Mouse (Mus musculus): ENCODE results near the gene Gm4952.
"Not testable (repeated sequence)": the region's sequence is repeated elsewhere in the genome, so short reads cannot be mapped to it uniquely, and the experiment has no call there.

The Gm4952 gene

DNA sequence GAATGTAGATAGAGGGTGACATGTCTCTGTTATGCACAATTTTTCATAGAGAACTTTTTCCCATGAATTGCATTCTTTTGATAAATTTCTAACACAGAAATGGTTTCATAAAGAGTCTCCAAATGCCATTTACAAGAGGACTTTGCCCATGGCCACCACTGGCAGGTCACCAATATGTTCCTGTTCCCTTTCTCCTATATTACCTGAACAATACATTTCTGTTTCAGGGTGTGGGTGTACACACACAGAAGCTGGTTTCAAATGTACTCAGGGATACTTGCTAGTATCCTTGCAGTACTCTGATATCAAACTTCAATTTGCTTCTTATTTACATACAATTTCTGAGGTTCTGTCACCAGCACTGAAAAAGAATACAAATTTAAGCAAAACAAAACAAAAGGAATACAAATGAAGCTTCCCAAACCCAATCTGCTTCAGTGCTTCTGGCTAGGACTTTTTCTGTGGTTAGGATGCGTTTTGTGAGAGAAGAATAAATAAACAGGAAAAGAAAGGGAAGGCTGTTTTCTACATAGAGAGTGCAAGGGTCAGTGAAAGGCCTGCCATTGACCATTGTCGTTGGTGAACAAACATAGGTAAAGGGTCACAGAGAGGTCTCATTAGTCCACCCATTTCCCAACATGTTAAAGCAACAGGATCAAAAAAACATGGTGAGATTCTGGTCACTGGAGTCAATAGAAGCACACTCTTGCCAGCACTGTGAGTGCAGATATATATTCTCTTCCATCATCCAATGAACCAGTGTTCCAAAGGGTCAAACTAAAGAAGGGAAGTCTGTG, 1.1 kb downstream of the Gm4952 start:
- no peak for DNase-seq

DNA sequence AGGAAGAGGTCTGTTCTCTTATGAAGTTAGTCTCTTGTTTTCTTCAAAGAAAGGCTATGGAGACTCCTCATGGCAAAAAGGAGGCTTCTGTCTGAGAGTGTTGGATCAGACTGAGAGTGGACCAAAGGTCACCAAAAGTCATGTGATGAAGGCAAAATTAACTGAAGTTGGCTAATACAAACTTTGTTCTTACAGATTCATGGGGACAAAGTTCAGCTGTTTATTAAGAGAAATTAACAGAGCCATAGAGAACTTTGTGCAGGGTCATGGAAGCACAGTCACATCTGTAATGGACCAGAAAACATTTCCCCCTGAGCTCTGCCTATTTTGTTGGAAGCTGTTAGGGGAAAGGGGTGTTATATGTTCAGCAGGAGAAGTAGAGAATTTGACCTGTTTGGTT, 8.6 kb downstream of the Gm4952 start:
- no peak for DNase-seq

DNA sequence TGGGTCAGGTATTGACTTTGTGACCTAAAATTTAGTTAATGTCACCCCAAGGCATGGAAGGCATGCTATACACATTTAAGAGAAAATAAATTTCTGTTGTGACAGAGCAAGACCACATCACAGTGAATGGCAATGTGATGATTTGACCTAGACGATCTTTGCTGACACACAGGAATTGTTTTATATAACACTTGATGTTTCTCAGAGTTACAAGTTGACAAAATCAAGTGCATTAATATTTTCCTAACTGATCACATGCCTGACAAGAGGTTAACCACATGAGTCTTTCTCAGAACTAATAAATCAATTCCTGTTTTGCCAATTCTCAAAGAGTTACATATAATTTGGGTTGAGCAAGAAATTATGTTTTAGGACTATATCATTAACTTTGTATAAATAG, 13.9 kb downstream of the Gm4952 start:
- no peak for DNase-seq

DNA sequence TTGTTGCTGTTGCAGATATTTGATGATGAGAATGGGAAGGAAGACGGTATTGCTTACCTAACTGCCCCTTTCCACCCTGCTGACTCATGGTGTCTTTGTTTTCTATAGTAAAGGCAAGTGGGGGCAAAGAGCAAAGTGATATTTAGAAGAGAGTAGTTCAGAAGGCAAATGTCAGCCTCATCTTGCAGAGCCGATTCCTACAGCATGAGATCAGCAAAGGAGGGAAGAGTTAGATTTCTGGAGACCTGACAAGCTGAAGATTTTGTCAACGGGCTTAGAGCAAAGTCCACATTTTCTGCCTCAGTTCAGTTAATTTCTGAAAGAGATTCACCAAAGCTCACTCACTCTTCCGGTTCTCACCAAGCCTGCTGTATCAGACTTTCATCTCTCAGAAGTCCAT, 33.4 kb downstream of the Gm4952 start, which contains the start of gene Glyat:
Glyat (plus strand) TSS at position 133 of the 400 bp plus-strand sequence.
- no peak for DNase-seq

GRCm38 (mm10) chr19:12634259-12634658, 34.5 kb downstream of the Gm4952 start:
- no peak for DNase-seq

DNA sequence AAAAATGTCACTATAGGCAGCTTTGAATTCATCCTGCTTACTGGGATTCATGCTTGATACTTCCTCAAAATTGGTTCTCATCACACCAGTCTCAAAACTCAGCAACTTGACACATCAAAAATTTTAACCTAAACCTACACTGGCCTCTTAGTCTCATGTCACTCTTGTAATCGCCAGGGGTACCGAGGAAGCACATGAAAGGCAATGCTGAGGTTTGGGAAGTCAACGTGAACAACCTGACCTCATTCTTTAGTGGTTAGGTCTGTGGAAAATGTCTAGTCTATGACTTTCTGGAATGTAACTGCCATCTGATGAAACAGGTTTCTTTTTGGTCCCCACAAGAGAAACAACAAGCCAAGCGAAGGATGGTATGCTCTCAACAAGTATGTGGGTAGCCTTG, 35.2 kb downstream of the Gm4952 start:
- no peak for DNase-seq

GRCm38 (mm10) chr19:12636863-12637262, 37.1 kb downstream of the Gm4952 start:
- no peak for DNase-seq

- no peak for DNase-seq
These were observed 38.3 kb downstream of the Gm4952 start for GRCm38 (mm10) chr19:12638049-12638448.

- DNase-seq: no peak
These were observed 49.7 kb downstream of the Gm4952 start for GRCm38 (mm10) chr19:12649511-12649910.

- no peak for DNase-seq
These were observed 66.4 kb downstream of the Gm4952 start for GRCm38 (mm10) chr19:12666156-12666555.

- DNase-seq: not testable (repeated sequence)
These were observed 68.8 kb downstream of the Gm4952 start for GRCm38 (mm10) chr19:12668601-12669000.

- DNase-seq: no peak
These were observed 70.4 kb downstream of the Gm4952 start, which contains the start of gene Olfr1442 for GRCm38 (mm10) chr19:12670139-12670538. TSS of gene Olfr1442 (plus strand) at chr19:12670439.

GRCm38 (mm10) chr19:12671051-12671450, 71.3 kb downstream of the Gm4952 start:
- no peak for DNase-seq

DNA sequence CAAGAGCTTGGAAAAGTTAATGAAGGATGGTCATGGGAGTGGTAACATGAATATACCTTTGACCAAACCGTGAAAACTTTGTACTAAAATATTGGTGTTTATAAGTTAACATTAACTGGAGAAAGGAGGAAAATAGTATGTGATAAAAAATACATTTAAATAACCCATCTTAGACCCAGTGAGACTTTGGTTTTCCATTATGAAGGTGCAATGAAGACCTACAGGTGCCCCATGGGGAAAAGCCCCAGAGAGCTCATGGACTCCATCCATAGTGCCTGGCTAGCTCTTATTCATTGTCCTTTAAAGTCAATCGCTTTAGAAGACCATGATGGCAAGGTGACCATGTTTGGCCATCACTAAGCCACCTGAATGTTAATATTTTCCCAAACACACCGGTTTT, 78.0 kb downstream of the Gm4952 start, which contains the start of gene Olfr1443:
Olfr1443 (plus strand) TSS at position 301 of the 400 bp plus-strand sequence.
- DNase-seq: no peak

Measured in layer of hippocampus, adult 9-11 months (tissue).